Mouse (Mus musculus): ENCODE data around the gene Adgb.
"Not testable (repeated sequence)": the region's sequence is repeated elsewhere in the genome, so short reads cannot be mapped to it uniquely, and the experiment has no call there.

The Adgb gene

GRCm38 (mm10) chr10:10471961-10472610 is at the start of gene Adgb:
Adgb (minus strand) TSS chr10:10472326.
- peak; percentile 55 to 61 for DNase-seq (ENCODE audit: low spot score in 2 of 2)

GRCm38 (mm10) chr10:10480139-10480538 is 8.0 kb upstream of the Adgb start:
- no peak for DNase-seq (ENCODE audit: low spot score in 2 of 2)

GRCm38 (mm10) chr10:10477429-10477828 is 5.3 kb upstream of the Adgb start:
- not testable (repeated sequence) for DNase-seq (ENCODE audit: low spot score in 2 of 2)

- no peak for DNase-seq (ENCODE audit: low spot score in 2 of 2)
These were observed 4.8 kb upstream of the Adgb start for GRCm38 (mm10) chr10:10476956-10477355.

GRCm38 (mm10) chr10:10476549-10476948 is 4.4 kb upstream of the Adgb start:
- DNase-seq (ENCODE audit: low spot score in 2 of 2) = no peak

- DNase-seq (ENCODE audit: low spot score in 2 of 2) = peak in 1 of 2 experiments; percentile 11
These were observed 3.2 kb downstream of the Adgb start for GRCm38 (mm10) chr10:10468699-10469547.

GRCm38 (mm10) chr10:10460113-10460512 is 12.0 kb downstream of the Adgb start:
- DNase-seq (ENCODE audit: low spot score in 2 of 2) = no peak

GRCm38 (mm10) chr10:10456991-10457390 is 15.1 kb downstream of the Adgb start:
- peak; percentile 39 to 42 for DNase-seq (ENCODE audit: low spot score in 2 of 2)

GRCm38 (mm10) chr10:10449067-10449466 is 23.1 kb downstream of the Adgb start:
- no peak for DNase-seq (ENCODE audit: low spot score in 2 of 2)

- no peak for DNase-seq (ENCODE audit: low spot score in 2 of 2)
These were observed 27.2 kb downstream of the Adgb start for GRCm38 (mm10) chr10:10444841-10445466.

- DNase-seq (ENCODE audit: low spot score in 2 of 2) = no peak
These were observed 28.6 kb downstream of the Adgb start for GRCm38 (mm10) chr10:10443558-10443957.

- DNase-seq (ENCODE audit: low spot score in 2 of 2) = no peak
These were observed 37.1 kb downstream of the Adgb start for GRCm38 (mm10) chr10:10435014-10435413.

- no peak for DNase-seq (ENCODE audit: low spot score in 2 of 2)
These were observed 42.5 kb downstream of the Adgb start for GRCm38 (mm10) chr10:10429635-10430034.

GRCm38 (mm10) chr10:10429032-10429431 is 43.1 kb downstream of the Adgb start:
- DNase-seq (ENCODE audit: low spot score in 2 of 2) = no peak

GRCm38 (mm10) chr10:10424383-10424782 is 47.7 kb downstream of the Adgb start:
- no peak for DNase-seq (ENCODE audit: low spot score in 2 of 2)

GRCm38 (mm10) chr10:10411046-10411445 is 61.1 kb downstream of the Adgb start:
- DNase-seq (ENCODE audit: low spot score in 2 of 2) = no peak

- peak; percentile 8 to 22 for DNase-seq (ENCODE audit: low spot score in 2 of 2)
These were observed 64.0 kb downstream of the Adgb start for GRCm38 (mm10) chr10:10408166-10408565.

- peak in 1 of 2 experiments; percentile 19 for DNase-seq (ENCODE audit: low spot score in 2 of 2)
These were observed 76.2 kb downstream of the Adgb start for GRCm38 (mm10) chr10:10395784-10396481.

GRCm38 (mm10) chr10:10374629-10375028 is 97.5 kb downstream of the Adgb start:
- no peak for DNase-seq (ENCODE audit: low spot score in 2 of 2)

GRCm38 (mm10) chr10:10364025-10364424 is 108.1 kb downstream of the Adgb start:
- no peak for DNase-seq (ENCODE audit: low spot score in 2 of 2)

- DNase-seq (ENCODE audit: low spot score in 2 of 2) = peak in 1 of 2 experiments; percentile 1
These were observed 116.4 kb downstream of the Adgb start for GRCm38 (mm10) chr10:10355605-10356227.
